Mouse (Mus musculus): ENCODE results near the gene Slc24a4.

DNA sequence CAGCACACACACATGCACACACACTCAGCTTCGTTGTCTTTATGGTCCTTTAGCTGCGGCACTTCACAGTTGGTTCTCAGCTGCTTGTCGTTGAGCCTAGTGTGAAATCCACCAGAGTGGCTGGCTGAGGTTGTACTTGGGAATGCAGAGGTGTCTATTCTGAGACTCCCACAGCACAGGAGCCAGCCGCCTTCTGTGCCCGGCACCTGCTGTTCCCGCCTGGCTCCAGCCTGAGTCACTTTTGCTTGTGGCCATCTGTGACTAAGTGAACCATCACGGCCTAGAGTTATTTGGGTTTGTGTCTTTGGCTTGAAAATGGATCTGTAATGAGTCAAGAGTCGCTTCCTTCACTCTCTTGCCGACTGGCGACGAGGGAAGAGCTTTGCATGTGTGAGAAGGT, 62.3 kb downstream of the Slc24a4 start:
- no peak for TF ChIP-seq CTCF (IDR thresholded peaks at IDR 0.05; ENCODE audit: borderline replicate concordance, insufficient read depth, low read depth, low read length)
- no peak for TF ChIP-seq POLR2A (IDR thresholded peaks at IDR 0.05; ENCODE audit: borderline replicate concordance, insufficient read depth, low read length)

Data from cerebellum, adult 2 months (tissue).